Mouse (Mus musculus): ENCODE measurements around the gene Pus1. TPM values are rescaled to one million over a fixed set of nuclear protein-coding genes. Genes with fewer than 3 reads are reported as not detected.

Gene Pus1
- polyA plus RNA-seq, 1 experiment from 2014 or later = 16.3 TPM

DNA sequence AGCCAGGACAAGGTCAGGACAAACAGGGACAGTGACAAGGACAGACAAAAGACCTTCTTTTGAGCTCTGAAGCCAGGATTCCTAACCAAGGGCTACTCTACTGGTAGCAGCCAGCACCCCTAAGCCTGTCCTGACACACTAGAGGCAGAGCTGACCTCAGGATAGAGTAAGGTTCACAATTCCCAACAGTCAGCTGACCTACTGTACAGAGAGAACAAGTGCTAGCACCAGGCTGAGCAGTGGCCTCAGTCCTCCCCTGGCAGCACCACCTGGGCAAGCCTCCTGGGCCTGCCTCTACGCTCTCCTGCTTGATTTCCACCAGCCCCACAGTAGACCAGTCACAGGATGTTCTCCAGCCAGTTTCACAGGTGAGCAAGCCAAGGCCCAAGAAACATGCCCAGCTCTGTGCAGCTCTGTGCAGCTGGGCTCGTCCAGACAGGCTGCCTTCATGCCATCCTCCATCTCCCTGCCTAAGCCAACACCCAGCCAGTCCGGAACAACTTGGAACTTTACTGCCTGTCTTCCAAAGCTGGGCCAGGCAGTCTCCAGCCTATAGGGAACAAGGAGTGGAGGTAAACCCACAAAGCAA is 20.7 kb upstream of the Pus1 start:
- 91% methylated on average over 3 of the region's 3 CpGs for WGBS
- Histone ChIP-seq H3K9ac (ENCODE audit: low read length) (no peak overlapping the region), H3K4me3 (ENCODE audit: control insufficient read depth in 1 of 2, insufficient read depth in 1 of 2, low read depth in 1 of 2, low read length in 2 of 2) (no peak overlapping the region), H3K9me3 (ENCODE audit: control insufficient read depth, low read length) (no peaks in the 10 kb centered on the region), H3K36me3 (ENCODE audit: control insufficient read depth, insufficient read depth, low read length) (peaks cover 63% of the 10 kb centered on the region), H3K27ac (replicated peaks in 1 of 2; ENCODE audit: control insufficient read depth in 1 of 2, insufficient read depth in 1 of 2, low read depth in 2 of 2, low read length in 2 of 2) (no peak overlapping the region), H3K27me3 (ENCODE audit: control insufficient read depth, insufficient read depth, low read length) (no peaks in the 10 kb centered on the region), H3K4me1 (ENCODE audit: control insufficient read depth in 2 of 2, insufficient read depth in 2 of 2, low read length in 2 of 2) (peaks cover 11 to 20% of the 10 kb centered on the region in 2 experiments), H3K4me2 (ENCODE audit: low read length) (no peak overlapping the region)
- no peak; the same call in 1 of the 2 replicates for ATAC-seq (ENCODE audit: insufficient number of reproducible peaks, insufficient read depth, low FRiP score, low read depth)

DNA sequence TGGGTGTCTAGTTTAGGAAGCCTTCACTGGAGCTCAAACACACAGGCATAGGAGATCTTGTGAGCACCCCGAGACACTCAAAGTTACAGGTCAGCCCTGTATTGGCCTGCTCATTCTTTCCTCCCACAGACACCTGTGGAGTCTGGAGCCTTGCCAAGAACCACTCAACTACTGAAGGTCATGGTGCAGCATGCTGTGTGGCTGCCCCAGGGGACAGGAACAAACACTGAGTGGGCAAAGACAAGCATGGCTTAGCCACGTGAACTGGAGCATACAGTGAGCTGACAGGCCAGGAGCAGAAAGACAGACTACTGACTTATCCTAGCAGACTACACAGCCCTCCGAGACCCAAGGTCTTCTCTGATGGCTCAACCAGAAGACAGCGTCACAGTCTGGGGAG is 17.2 kb upstream of the Pus1 start:
- no peaks in the 10 kb centered on the region for H3K27me3 ChIP-seq (ENCODE audit: control insufficient read depth, insufficient read depth, low read length)
- ATAC-seq (ENCODE audit: insufficient number of reproducible peaks, insufficient read depth, low FRiP score, low read depth) = no peak
- 52% methylated on average over 4 of the region's 4 CpGs for WGBS
- H3K9me3 ChIP-seq (ENCODE audit: control insufficient read depth, low read length) = no peaks in the 10 kb centered on the region
- no peak overlapping the region for H3K4me2 ChIP-seq (ENCODE audit: low read length)
- peaks cover 74% of the 10 kb centered on the region for H3K36me3 ChIP-seq (ENCODE audit: control insufficient read depth, insufficient read depth, low read length)
- H3K9ac ChIP-seq (ENCODE audit: low read length) = no peak overlapping the region
- H3K4me3 ChIP-seq (ENCODE audit: control insufficient read depth in 1 of 2, insufficient read depth in 1 of 2, low read depth in 1 of 2, low read length in 2 of 2) = no peak overlapping the region
- H3K27ac ChIP-seq (replicated peaks in 1 of 2; ENCODE audit: control insufficient read depth in 1 of 2, insufficient read depth in 1 of 2, low read depth in 2 of 2, low read length in 2 of 2) = peak overlapping the region; percentile 14 to 43; a peak in 1 of 4 replicates
- peaks cover 11 to 19% of the 10 kb centered on the region in 2 experiments for H3K4me1 ChIP-seq (ENCODE audit: control insufficient read depth in 2 of 2, insufficient read depth in 2 of 2, low read length in 2 of 2)

DNA sequence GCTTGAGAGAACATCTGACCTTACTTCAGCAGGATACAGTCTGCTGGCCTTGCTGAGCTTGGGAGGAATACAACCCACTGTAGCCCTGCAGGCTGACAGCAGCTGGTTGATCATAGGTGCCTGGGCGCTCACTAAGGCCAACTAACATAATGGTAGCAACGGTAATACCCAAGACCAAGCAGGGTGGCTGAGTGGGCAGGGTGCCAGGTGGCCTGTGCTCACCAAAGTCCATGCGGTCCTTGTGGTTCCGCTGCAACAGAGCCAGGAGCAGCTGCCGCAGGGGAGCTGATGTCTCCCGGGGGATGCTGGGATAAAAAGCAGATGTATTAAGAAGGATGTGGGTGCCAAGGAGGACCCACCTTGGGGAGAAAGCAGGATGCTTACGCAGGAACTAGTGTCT is 13.9 kb upstream of the Pus1 start:
- no peaks in the 10 kb centered on the region for H3K27me3 ChIP-seq (ENCODE audit: control insufficient read depth, insufficient read depth, low read length)
- H3K9ac ChIP-seq (ENCODE audit: low read length) = no peak overlapping the region
- no peak for ATAC-seq (ENCODE audit: insufficient number of reproducible peaks, insufficient read depth, low FRiP score, low read depth)
- H3K36me3 ChIP-seq (ENCODE audit: control insufficient read depth, insufficient read depth, low read length) = peaks cover 98% of the 10 kb centered on the region
- no peak overlapping the region for H3K4me2 ChIP-seq (ENCODE audit: low read length)
- H3K27ac ChIP-seq (replicated peaks in 1 of 2; ENCODE audit: control insufficient read depth in 1 of 2, insufficient read depth in 1 of 2, low read depth in 2 of 2, low read length in 2 of 2) = no peak overlapping the region
- no peak overlapping the region for H3K4me3 ChIP-seq (ENCODE audit: control insufficient read depth in 1 of 2, insufficient read depth in 1 of 2, low read depth in 1 of 2, low read length in 2 of 2)
- peaks cover 11 to 12% of the 10 kb centered on the region in 2 experiments for H3K4me1 ChIP-seq (ENCODE audit: control insufficient read depth in 2 of 2, insufficient read depth in 2 of 2, low read length in 2 of 2)
- no peaks in the 10 kb centered on the region for H3K9me3 ChIP-seq (ENCODE audit: control insufficient read depth, low read length)
- 90% methylated on average over 7 of the region's 7 CpGs for WGBS

DNA sequence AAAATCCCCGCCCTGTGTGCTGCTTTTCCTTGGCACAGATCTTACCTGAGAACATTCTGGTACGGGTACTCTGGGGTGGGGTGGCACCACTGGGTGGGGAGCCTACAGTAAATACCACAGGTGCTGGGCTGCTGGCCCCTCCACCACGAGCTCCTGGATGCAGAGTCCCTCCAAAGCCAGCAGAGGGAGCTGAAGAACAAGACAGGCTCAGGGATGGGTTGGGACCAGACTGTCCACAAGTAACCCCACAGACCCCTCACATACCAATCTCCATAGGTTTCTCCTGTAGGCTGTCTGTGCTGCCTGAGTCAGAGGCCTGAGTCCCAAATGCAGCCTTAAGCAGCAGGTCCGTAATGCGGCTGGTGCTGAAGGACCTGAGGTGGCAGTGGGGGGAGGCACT is 8.2 kb upstream of the Pus1 start:
- Histone ChIP-seq H3K36me3 (ENCODE audit: control insufficient read depth, insufficient read depth, low read length) (peaks cover 93% of the 10 kb centered on the region), H3K4me3 (ENCODE audit: control insufficient read depth in 1 of 2, insufficient read depth in 1 of 2, low read depth in 1 of 2, low read length in 2 of 2) (no peak overlapping the region), H3K27ac (replicated peaks in 1 of 2; ENCODE audit: control insufficient read depth in 1 of 2, insufficient read depth in 1 of 2, low read depth in 2 of 2, low read length in 2 of 2) (no peak overlapping the region), H3K4me2 (ENCODE audit: low read length) (no peak overlapping the region), H3K27me3 (ENCODE audit: control insufficient read depth, insufficient read depth, low read length) (no peaks in the 10 kb centered on the region), H3K9ac (ENCODE audit: low read length) (no peak overlapping the region), H3K4me1 (ENCODE audit: control insufficient read depth in 2 of 2, insufficient read depth in 2 of 2, low read length in 2 of 2) (no peaks in the 10 kb centered on the region), H3K9me3 (ENCODE audit: control insufficient read depth, low read length) (no peaks in the 10 kb centered on the region)
- WGBS = 54% methylated on average over 5 of the region's 5 CpGs
- 0 out of 2 replicates have a peak, but pooled peaks have one; percentile 14 for ATAC-seq (ENCODE audit: insufficient number of reproducible peaks, insufficient read depth, low FRiP score, low read depth)

GRCm38 (mm10) chr5:110786081-110786835 is 5.8 kb upstream of the Pus1 start:
- Histone ChIP-seq H3K27ac (replicated peaks in 1 of 2; ENCODE audit: control insufficient read depth in 1 of 2, insufficient read depth in 1 of 2, low read depth in 2 of 2, low read length in 2 of 2) (no peak overlapping the region), H3K4me2 (ENCODE audit: low read length) (no peak overlapping the region), H3K36me3 (ENCODE audit: control insufficient read depth, insufficient read depth, low read length) (peaks cover 69% of the 10 kb centered on the region), H3K9ac (ENCODE audit: low read length) (no peak overlapping the region), H3K4me3 (ENCODE audit: control insufficient read depth in 1 of 2, insufficient read depth in 1 of 2, low read depth in 1 of 2, low read length in 2 of 2) (no peak overlapping the region), H3K27me3 (ENCODE audit: control insufficient read depth, insufficient read depth, low read length) (no peaks in the 10 kb centered on the region), H3K4me1 (ENCODE audit: control insufficient read depth in 2 of 2, insufficient read depth in 2 of 2, low read length in 2 of 2) (no peaks in the 10 kb centered on the region), H3K9me3 (ENCODE audit: control insufficient read depth, low read length) (no peaks in the 10 kb centered on the region)
- WGBS = 68% methylated on average over 11 of the region's 11 CpGs
- ATAC-seq (ENCODE audit: insufficient number of reproducible peaks, insufficient read depth, low FRiP score, low read depth) = no peak

GRCm38 (mm10) chr5:110783150-110783549 is 2.7 kb upstream of the Pus1 start:
- Histone ChIP-seq H3K4me3 (ENCODE audit: control insufficient read depth in 1 of 2, insufficient read depth in 1 of 2, low read depth in 1 of 2, low read length in 2 of 2) (no peak overlapping the region), H3K27me3 (ENCODE audit: control insufficient read depth, insufficient read depth, low read length) (no peaks in the 10 kb centered on the region), H3K4me2 (ENCODE audit: low read length) (no peak overlapping the region), H3K4me1 (ENCODE audit: control insufficient read depth in 2 of 2, insufficient read depth in 2 of 2, low read length in 2 of 2) (peaks cover 8% of the 10 kb centered on the region in 2 experiments), H3K27ac (replicated peaks in 1 of 2; ENCODE audit: control insufficient read depth in 1 of 2, insufficient read depth in 1 of 2, low read depth in 2 of 2, low read length in 2 of 2) (no peak overlapping the region), H3K9me3 (ENCODE audit: control insufficient read depth, low read length) (no peaks in the 10 kb centered on the region), H3K36me3 (ENCODE audit: control insufficient read depth, insufficient read depth, low read length) (peaks cover 41% of the 10 kb centered on the region), H3K9ac (ENCODE audit: low read length) (no peak overlapping the region)
- WGBS = 64% methylated on average over 8 of the region's 8 CpGs
- no peak for ATAC-seq (ENCODE audit: insufficient number of reproducible peaks, insufficient read depth, low FRiP score, low read depth)

- H3K27ac ChIP-seq (replicated peaks in 1 of 2; ENCODE audit: control insufficient read depth in 1 of 2, insufficient read depth in 1 of 2, low read depth in 2 of 2, low read length in 2 of 2) = no peak overlapping the region
- no peaks in the 10 kb centered on the region for H3K27me3 ChIP-seq (ENCODE audit: control insufficient read depth, insufficient read depth, low read length)
- H3K4me2 ChIP-seq (ENCODE audit: low read length) = no peak overlapping the region
- peaks cover 41% of the 10 kb centered on the region for H3K36me3 ChIP-seq (ENCODE audit: control insufficient read depth, insufficient read depth, low read length)
- H3K4me1 ChIP-seq (ENCODE audit: control insufficient read depth in 2 of 2, insufficient read depth in 2 of 2, low read length in 2 of 2) = peaks cover 8% of the 10 kb centered on the region in 2 experiments
- H3K9me3 ChIP-seq (ENCODE audit: control insufficient read depth, low read length) = no peaks in the 10 kb centered on the region
- WGBS = 65% methylated on average over 7 of the region's 7 CpGs
- ATAC-seq (ENCODE audit: insufficient number of reproducible peaks, insufficient read depth, low FRiP score, low read depth) = no peak
- no peak overlapping the region for H3K4me3 ChIP-seq (ENCODE audit: control insufficient read depth in 1 of 2, insufficient read depth in 1 of 2, low read depth in 1 of 2, low read length in 2 of 2)
- no peak overlapping the region for H3K9ac ChIP-seq (ENCODE audit: low read length)
These were observed 1.2 kb upstream of the Pus1 start for GRCm38 (mm10) chr5:110781529-110782238.
